Mouse (Mus musculus) gastrocnemius, adult 18-20 months (tissue): ENCODE results near the gene Copz1. TPM values are rescaled to one million over a fixed set of nuclear protein-coding genes. Genes with fewer than 3 reads are reported as not detected.

ENCODE experiments used
- DNase-seq: peaks from one replicate; pipeline ENCODE4 v3.0.0; 2021; ENCODE audit warnings: low spot score
- microRNA-seq: library from miRNA; unstranded; fragments of <30 nt; microRNA quantifications from one replicate; pipeline ENCODE4 v1.2.0, GENCODE M21; 2021
- total RNA-seq, 2 experiments: library from RNA; stranded (reverse); gene quantifications; 2 replicates each; pipeline ENCODE4 v1.2.3; 2021

Gene Copz1
- total RNA-seq, 2 experiments from 2014 or later: 35.8 to 37.3 TPM

- DNase-seq: no peak
Measured at GRCm38 (mm10) chr15:103336996-103337667, 64.6 kb downstream of the Copz1 start.

GRCm38 (mm10) chr15:103338829-103339165 is 66.3 kb downstream of the Copz1 start:
- DNase-seq: no peak

DNA sequence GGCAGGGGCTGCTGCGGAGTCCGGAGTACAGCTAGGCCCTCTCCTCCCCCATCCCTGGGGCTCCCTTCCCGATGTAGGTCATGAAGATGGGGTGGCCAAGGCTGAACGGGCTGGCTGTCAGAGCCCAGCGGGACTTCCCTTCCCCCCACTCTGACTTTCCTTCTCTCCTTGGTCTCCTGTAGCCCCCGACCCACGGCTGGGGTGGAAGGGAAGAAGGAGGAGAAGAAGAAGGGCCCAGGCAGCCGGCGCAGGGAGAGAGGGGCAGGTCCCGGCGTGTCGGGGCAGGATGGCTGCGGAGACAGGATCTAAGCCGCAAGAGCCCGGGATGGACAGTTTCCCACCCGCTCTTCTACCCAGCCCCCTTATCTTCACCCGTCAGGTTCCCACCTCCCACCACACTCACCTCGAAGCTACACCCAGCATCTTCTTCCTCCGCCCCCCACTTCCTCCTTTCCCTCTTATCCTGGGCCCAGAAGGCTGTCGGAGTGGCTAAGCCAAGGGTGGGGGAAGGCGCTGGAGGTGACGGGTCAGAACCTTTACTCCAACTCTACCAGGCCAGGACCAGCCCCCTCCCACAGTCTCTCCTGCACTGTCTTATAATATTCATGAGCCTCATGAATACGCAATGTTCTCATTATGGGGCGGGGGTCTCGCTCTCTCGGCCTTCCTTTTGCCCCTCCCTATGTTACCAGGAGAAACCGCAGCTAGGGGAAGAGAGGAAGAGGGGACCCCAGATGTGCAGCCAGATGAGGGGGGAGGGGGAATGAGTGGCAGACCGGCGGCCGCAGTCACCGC is 66.8 kb downstream of the Copz1 start:
- DNase-seq: no peak

DNA sequence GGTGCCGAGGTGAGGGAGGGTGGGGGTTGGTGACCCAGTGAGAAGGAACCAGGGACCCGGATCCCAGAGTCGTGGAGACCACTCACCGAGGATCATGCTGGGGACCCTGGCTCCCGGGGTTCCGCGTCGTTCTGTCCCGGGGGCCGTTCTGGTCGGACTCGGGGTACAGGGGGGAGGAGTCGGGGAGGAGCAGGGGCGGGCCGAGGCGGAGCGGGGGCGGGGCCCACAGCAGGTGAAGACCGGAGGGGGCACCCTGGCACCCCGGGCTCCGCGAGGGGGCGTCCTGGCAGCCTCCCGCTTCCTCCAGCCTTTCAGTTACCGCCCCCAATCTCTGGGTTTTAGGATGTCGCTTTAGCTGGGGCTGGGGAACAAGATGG is 67.4 kb downstream of the Copz1 start, which contains the start of gene Zfp385a:
Gene Zfp385a (minus strand): TSS at position 133 of the 377 bp plus-strand sequence.
- no peak for DNase-seq

DNA sequence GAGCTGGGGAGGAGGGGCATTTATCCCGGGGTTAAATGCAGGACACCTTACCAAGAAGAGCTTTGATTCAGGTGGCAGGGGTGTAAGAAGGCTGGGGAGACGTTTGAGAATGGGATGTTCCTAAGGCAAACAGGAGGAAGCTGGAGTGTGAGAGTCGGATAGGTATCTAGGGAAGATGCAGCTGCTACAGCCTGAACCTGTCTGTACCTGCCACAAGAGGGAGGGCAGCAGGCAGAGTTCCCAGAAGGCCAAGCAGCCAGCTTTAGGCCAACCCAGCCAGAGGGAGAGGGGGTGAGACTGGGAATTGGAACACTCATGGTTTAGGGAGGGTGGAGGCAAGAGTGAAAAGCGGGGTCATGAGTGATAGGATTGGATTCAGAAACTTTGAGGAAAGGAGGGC is 68.3 kb downstream of the Copz1 start:
- no peak for DNase-seq

DNA sequence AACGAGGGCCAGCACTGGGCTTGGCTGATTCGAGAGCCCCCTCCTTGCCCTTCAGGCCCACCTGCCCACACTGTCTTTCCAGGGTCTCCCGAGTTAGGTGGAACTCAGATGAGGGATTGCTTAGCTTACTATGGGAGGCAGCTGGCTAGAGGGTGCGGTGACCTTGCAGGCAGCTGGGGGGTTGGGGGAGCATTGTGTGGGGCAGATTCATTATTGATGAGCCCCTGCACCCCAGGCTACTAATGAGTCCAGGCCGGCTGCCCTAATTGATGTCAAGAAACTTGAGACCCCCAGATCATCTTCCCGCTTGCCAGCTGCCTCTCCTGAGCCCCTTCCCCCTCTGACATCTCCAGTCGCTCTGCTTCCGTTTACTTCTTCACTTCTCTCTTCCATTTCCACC is 69.0 kb downstream of the Copz1 start:
- DNase-seq: no peak

GRCm38 (mm10) chr15:103342415-103342814 is 69.9 kb downstream of the Copz1 start:
- DNase-seq: peak; percentile 81

DNA sequence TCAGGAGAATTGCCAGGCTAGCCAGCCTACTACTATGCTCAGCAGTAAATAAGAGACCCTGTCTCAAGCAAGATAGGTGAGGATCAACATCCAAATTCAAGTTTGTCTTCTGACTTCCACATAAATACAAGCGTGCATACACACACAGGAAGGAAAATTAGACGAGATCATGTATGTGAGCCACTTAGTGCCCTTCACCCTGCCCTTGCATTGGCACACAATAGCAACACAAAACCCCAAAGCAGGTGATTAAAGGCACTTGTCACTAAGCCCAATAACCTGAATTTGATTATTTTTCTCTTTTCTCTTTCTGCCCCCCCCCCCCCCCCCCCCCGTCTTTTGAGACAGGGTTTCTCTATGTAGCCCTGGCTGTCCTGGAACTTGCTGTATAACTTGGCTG is 70.5 kb downstream of the Copz1 start:
- DNase-seq: no peak

DNA sequence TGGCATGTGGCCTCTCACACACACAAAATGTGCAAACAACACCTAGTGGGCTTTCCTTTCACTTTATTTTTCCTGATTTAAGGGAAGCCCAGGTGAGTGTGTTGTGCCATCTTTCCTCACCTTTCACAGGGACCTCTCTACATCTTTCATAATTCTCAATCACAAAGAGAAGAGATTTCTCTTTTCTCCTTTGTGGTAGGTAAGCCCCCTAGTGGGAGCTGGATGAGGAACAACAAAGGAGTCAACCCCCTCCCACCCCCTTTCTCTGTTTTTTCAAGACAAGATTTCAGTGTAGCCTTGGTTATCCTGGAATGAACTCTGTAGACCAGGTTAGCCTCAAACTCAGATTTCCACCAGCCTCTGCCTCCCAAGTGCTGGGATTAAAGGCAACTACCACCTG is 71.0 kb downstream of the Copz1 start:
- no peak for DNase-seq

DNA sequence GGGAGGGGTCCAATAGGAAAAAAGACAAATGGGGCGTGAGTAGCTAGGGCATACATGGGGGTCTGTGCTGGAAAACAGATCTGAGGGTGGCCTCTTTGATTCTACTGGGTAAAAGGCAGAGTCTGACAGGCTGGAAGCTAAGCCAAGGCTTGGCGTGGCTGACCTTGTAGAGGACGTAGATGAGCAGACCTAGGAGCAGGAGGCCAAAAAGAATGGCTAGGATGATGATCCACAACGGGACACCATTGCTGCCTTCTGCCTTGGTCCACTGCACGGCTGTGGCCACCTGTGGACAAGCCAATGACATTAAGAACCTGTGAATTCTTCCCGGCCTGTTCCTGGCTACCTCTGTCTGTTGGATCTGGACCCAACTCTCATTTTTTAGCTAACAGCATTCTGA is 73.3 kb downstream of the Copz1 start:
- DNase-seq: no peak

- DNase-seq: peak; percentile 70
Measured at GRCm38 (mm10) chr15:103347275-103347684, 74.8 kb downstream of the Copz1 start.

Small RNA genes within 50 kb of the gene (microRNA-seq; reads per million reads assigned to microRNA genes)
- 157 reads per million, percentile 64 among the genes with 10 or more reads in this experiment for gene Mir148b

Other genes starting within 250 kb of the Copz1 start
- gene Smug1, start 105.6 kb upstream of the Copz1 start, total RNA-seq: 10 to 100 TPM in 1 of 2 experiments, 1 to 10 TPM in 1; 9.4 to 11.3 TPM
- gene Cbx5, start 32.9 kb upstream of the Copz1 start, total RNA-seq: 10 to 100 TPM; 25.4 to 35.6 TPM
- gene Hnrnpa1, start 32.3 kb upstream of the Copz1 start, total RNA-seq: 10 to 100 TPM; 77.2 to 94.8 TPM
- not detected for gene Nfe2, start 14.3 kb upstream of the Copz1 start, total RNA-seq
- gene Gpr84, start 37.9 kb downstream of the Copz1 start, total RNA-seq: not detected
- gene Zfp385a, start 67.4 kb downstream of the Copz1 start, total RNA-seq: 10 to 100 TPM in 1 of 2 experiments, 1 to 10 TPM in 1; 7.9 to 32.1 TPM
- gene Itga5, start 94.0 kb downstream of the Copz1 start, total RNA-seq: 1 to 10 TPM; 6.5 to 9.1 TPM
- gene Gtsf1, start 157.8 kb downstream of the Copz1 start, total RNA-seq: not detected
- gene Gtsf2, start 175.8 kb downstream of the Copz1 start, total RNA-seq: not detected
- gene Nckap1l, start 181.1 kb downstream of the Copz1 start, total RNA-seq: under 1 TPM; 0.71 to 0.90 TPM
- gene Pde1b, start 230.3 kb downstream of the Copz1 start, total RNA-seq: under 1 TPM; 0.30 to 0.81 TPM